Mouse (Mus musculus) CH12.LX (cell line): ENCODE data around the gene Atg16l2. TPM values are rescaled to one million over a fixed set of nuclear protein-coding genes. Genes with fewer than 3 reads are reported as not detected.

Source experiments
- DNase-seq: peaks from one replicate; pipeline ENCODE4 v3.0.0-alpha.2; 2013; ENCODE audit errors: extremely low read depth
- H3K27ac ChIP-seq: 2 replicates; pipeline ENCODE4 v1.5.1; 2012; ENCODE audit warnings: low read depth, mild to moderate bottlenecking, control low read depth, moderate library complexity; ENCODE audit not compliant: insufficient read depth
- H3K27me3 ChIP-seq: replicated peaks from 2 replicates; pipeline ENCODE3; 2012; ENCODE audit warnings: inconsistent platforms
- H3K36me3 ChIP-seq, 2 experiments: replicated peaks in 1 of 2; 2 replicates each; pipeline versions ENCODE3 to v1.6.1; 2012; ENCODE audit warnings: inconsistent platforms in 1 of 2, low read length in 1 of 2, mild to moderate bottlenecking in 1 of 2, mixed read lengths in 1 of 2, moderate library complexity in 1 of 2; ENCODE audit not compliant: control insufficient read depth in 1 of 2, insufficient read depth in 1 of 2
- H3K4me1 ChIP-seq, 2 experiments: 2 replicates each; pipeline ENCODE4 v1.6.1; 2012; ENCODE audit warnings: inconsistent platforms in 1 of 2, moderate library complexity in 1 of 2; ENCODE audit not compliant: insufficient read depth in 2 of 2, control insufficient read depth in 1 of 2
- H3K4me2 ChIP-seq: 2 replicates; pipeline ENCODE4 v1.6.1; 2012; ENCODE audit warnings: low read depth, mild to moderate bottlenecking, control low read depth; ENCODE audit not compliant: poor library complexity, insufficient read depth, severe bottlenecking
- H3K4me3 ChIP-seq, 3 experiments: fragments of 150-350 bp in 1 of 3; sonication (generic) in 1 of 3; replicated peaks in 1 of 3; 2 replicates each; pipeline versions ENCODE3 to v1.5.1; 2011 to 2012; ENCODE audit warnings: low read depth in 2 of 3, low read length in 2 of 3, mild to moderate bottlenecking in 2 of 3, moderate library complexity in 2 of 3, control low read depth in 1 of 3, improper control_type of control experiment in 1 of 3, inconsistent platforms in 1 of 3, mixed read lengths in 1 of 3; ENCODE audit not compliant: poor library complexity in 1 of 3
- H3K79me2 ChIP-seq: replicated peaks from 2 replicates; pipeline ENCODE4 v1.6.1; 2012; ENCODE audit warnings: mild to moderate bottlenecking, moderate library complexity; ENCODE audit not compliant: control insufficient read depth, poor library complexity, insufficient read depth, severe bottlenecking; ENCODE audit errors: extremely low read depth
- H3K9ac ChIP-seq: 2 replicates; pipeline ENCODE4 v1.6.1; 2012; ENCODE audit warnings: low read depth, mild to moderate bottlenecking, control low read depth, moderate library complexity; ENCODE audit not compliant: insufficient read depth
- H3K9me3 ChIP-seq: replicated peaks from 2 replicates; pipeline ENCODE3; 2012; ENCODE audit warnings: low read length, inconsistent platforms, mixed read lengths
- BHLHE40 ChIP-seq: IDR thresholded peaks from 2 replicates; pipeline ENCODE4 v1.6.1; 2011; ENCODE audit warnings: mild to moderate bottlenecking, low read depth, low read length, improper control_type of control experiment
- ETS1 ChIP-seq: conservative IDR thresholded peaks from 2 replicates; pipeline ENCODE4 v1.6.1; 2012; ENCODE audit warnings: low read depth, mild to moderate bottlenecking, inconsistent platforms, low read length, improper control_type of control experiment, moderate library complexity
- HCFC1 ChIP-seq: IDR thresholded peaks from 2 replicates; pipeline ENCODE4 v1.6.1; 2012; ENCODE audit warnings: low read depth, mild to moderate bottlenecking, inconsistent platforms, low read length, improper control_type of control experiment
- JUN ChIP-seq: IDR thresholded peaks from 2 replicates; pipeline ENCODE4 v1.6.1; 2011; ENCODE audit warnings: low read depth, mild to moderate bottlenecking, low read length, improper control_type of control experiment, moderate library complexity; ENCODE audit not compliant: insufficient read depth
- JUND ChIP-seq: conservative IDR thresholded peaks from 2 replicates; pipeline ENCODE4 v1.6.1; 2011; ENCODE audit warnings: low read depth, low read length, improper control_type of control experiment
- KAT2A ChIP-seq: IDR thresholded peaks from 2 replicates; pipeline ENCODE4 v1.6.1; 2012; ENCODE audit warnings: low read length, improper control_type of control experiment, inconsistent platforms; ENCODE audit not compliant: insufficient replicate concordance
- MAX ChIP-seq: IDR thresholded peaks from 2 replicates; pipeline ENCODE4 v1.6.1; 2011; ENCODE audit warnings: low read length, improper control_type of control experiment
- MAZ ChIP-seq: IDR thresholded peaks from 2 replicates; pipeline ENCODE4 v1.6.1; 2012; ENCODE audit warnings: low read depth, mild to moderate bottlenecking, inconsistent platforms, low read length, improper control_type of control experiment, moderate library complexity
- MEF2A ChIP-seq: IDR thresholded peaks from 2 replicates; pipeline ENCODE4 v1.6.1; 2014; ENCODE audit warnings: low read depth, mild to moderate bottlenecking, inconsistent platforms, low read length, improper control_type of control experiment, borderline replicate concordance
- MXI1 ChIP-seq: IDR thresholded peaks from 2 replicates; pipeline ENCODE4 v1.6.1; 2011; ENCODE audit warnings: mild to moderate bottlenecking, low read depth, low read length, improper control_type of control experiment
- POLR2A ChIP-seq: IDR thresholded peaks from 2 replicates; pipeline ENCODE4 v1.6.1; 2011; ENCODE audit warnings: low read depth, mild to moderate bottlenecking, improper control_type of control experiment, low read length
- POLR2AphosphoS2 ChIP-seq: IDR thresholded peaks from 2 replicates; pipeline ENCODE4 v1.6.1; 2011; ENCODE audit warnings: low read depth, low read length, improper control_type of control experiment
- RCOR1 ChIP-seq: conservative IDR thresholded peaks from 2 replicates; pipeline ENCODE4 v1.6.1; 2012; ENCODE audit warnings: low read depth, mild to moderate bottlenecking, inconsistent platforms, low read length, improper control_type of control experiment
- SIN3A ChIP-seq: IDR thresholded peaks from 2 replicates; pipeline ENCODE4 v1.6.1; 2012; ENCODE audit warnings: low read length, improper control_type of control experiment, inconsistent platforms
- TCF12 ChIP-seq: IDR thresholded peaks from 2 replicates; pipeline ENCODE4 v1.6.1; 2014; ENCODE audit warnings: low read depth, mild to moderate bottlenecking, inconsistent platforms, low read length, improper control_type of control experiment
- UBTF ChIP-seq: IDR thresholded peaks from 2 replicates; pipeline ENCODE4 v1.6.1; 2012; ENCODE audit warnings: low read depth, mild to moderate bottlenecking, inconsistent platforms, low read length, improper control_type of control experiment, moderate library complexity
- dilution Hi-C: fragments of 300-500 bp; cut with MboI; formaldehyde crosslinking; loops from 2 replicates; pipeline ENCODE4 v1.14.3; 2020; ENCODE audit warnings: low sequenced_read_pairs; ENCODE audit not compliant: extremely low pct_unique_long_range_greater_than_20kb, extremely low pct_ligation_motif_present
- in situ Hi-C: fragments of 300-500 bp; cut with MboI; formaldehyde crosslinking; loops from 3 replicates; pipeline ENCODE4 v1.14.3; 2019; ENCODE audit warnings: low sequenced_read_pairs, low pct_ligation_motif_present, low pct_unique_long_range_greater_than_20kb, mixed read lengths
- polyA plus RNA-seq: library from polyadenylated mRNA; unstranded; fragments of >175 nt; gene quantifications from 2 replicates; pipeline ENCODE4 v1.2.1, GENCODE M21; 2012; ENCODE audit warnings: low read depth; ENCODE audit not compliant: insufficient read length
- total RNA-seq, 2 experiments: library from RNA; depleted of rRNA; stranded (reverse); fragments of 300-350 nt in 1 of 2; fragments of >200 nt in 1 of 2; gene quantifications; 2 replicates each; pipeline ENCODE4 v1.2.3; 2012 to 2014

Atg16l2 gene
- total and polyA plus RNA-seq, 3 experiments, result 12.7 to 43.8 (median 15.4) TPM

- Histone ChIP-seq H3K36me3 (peaks cover 66 to 91% of the 10 kb centered on the region in 2 experiments), H3K79me2 (no peaks in the 10 kb centered on the region), H3K27me3 (no peaks in the 10 kb centered on the region), H3K4me3 (no peak overlapping the region), H3K9ac (no peak overlapping the region), H3K4me2 (no peak overlapping the region), H3K4me1 (peaks cover 16 to 80% of the 10 kb centered on the region in 2 experiments), H3K27ac (0 out of 2 replicates have a peak overlapping the region, but pooled peaks have one; percentile 20), H3K9me3 (no peaks in the 10 kb centered on the region)
- no peak for DNase-seq
- no peak for TF ChIP-seq KAT2A
- TF ChIP-seq ETS1, result no peak
- TF ChIP-seq UBTF, result no peak
- TF ChIP-seq MAZ, result no peak
- TF ChIP-seq POLR2A, result no peak; the same call in 1 of the 2 replicates
- no peak for TF ChIP-seq POLR2AphosphoS2
- no peak for TF ChIP-seq JUN
- TF ChIP-seq MEF2A, result no peak
- no peak for TF ChIP-seq RCOR1
- no peak for TF ChIP-seq SIN3A
- TF ChIP-seq JUND, result no peak
- TF ChIP-seq HCFC1, result no peak
- no peak for TF ChIP-seq MAX
- TF ChIP-seq BHLHE40, result no peak
- no peak for TF ChIP-seq MXI1
- TF ChIP-seq TCF12, result no peak
- in situ Hi-C loops (no loop called here), dilution Hi-C loops (no loop called here)
Measured at GRCm38 (mm10) chr7:101291641-101292040, 10.4 kb downstream of the Atg16l2 start.

GRCm38 (mm10) chr7:101291211-101291610 lies 10.8 kb downstream of the Atg16l2 start:
- H3K9ac ChIP-seq, result no peak overlapping the region
- dilution Hi-C loops, result no loop called here

More at GRCm38 (mm10) chr7:101291211-101291610, 10.8 kb downstream of the Atg16l2 start:
- peaks cover 16 to 80% of the 10 kb centered on the region in 2 experiments for H3K4me1 ChIP-seq
- peaks cover 64 to 91% of the 10 kb centered on the region in 2 experiments for H3K36me3 ChIP-seq
- no peaks in the 10 kb centered on the region for H3K27me3 ChIP-seq
- H3K9me3 ChIP-seq, result no peaks in the 10 kb centered on the region
- in situ Hi-C loops, result no loop called here
- no peak for DNase-seq
- no peaks in the 10 kb centered on the region for H3K79me2 ChIP-seq
- no peak overlapping the region for H3K4me2 ChIP-seq
- H3K4me3 ChIP-seq, result no peak overlapping the region
- no peak; the same call in 1 of the 2 replicates for TF ChIP-seq POLR2A
- no peak for TF ChIP-seq BHLHE40
- no peak for TF ChIP-seq MEF2A
- TF ChIP-seq TCF12, result no peak
- TF ChIP-seq POLR2AphosphoS2, result no peak
- TF ChIP-seq, all 38 proteins: peak for 0
- H3K27ac ChIP-seq, result 0 out of 2 replicates have a peak overlapping the region, but pooled peaks have one; percentile 20
